Mouse (Mus musculus) monocyte, adult 2 months (primary cell): ENCODE measurements around the gene Ppp1r9b.
A peak's percentile ranks its signal among the peaks of the same experiment; 100 is the strongest.
"Not testable (repeated sequence)": the region's sequence is repeated elsewhere in the genome, so short reads cannot be mapped to it uniquely, and the experiment has no call there.

ENCODE experiments used
- DNase-seq, 2 experiments: peaks; one replicate each; pipeline ENCODE4 v3.0.0; 2022; ENCODE audit warnings: low spot score in 2 of 2, low read depth in 1 of 2

Ppp1r9b gene

GRCm38 (mm10) chr11:94997596-94997995 is 6.8 kb downstream of the Ppp1r9b start:
- DNase-seq: no peak

GRCm38 (mm10) chr11:94998041-94998531 is 7.3 kb downstream of the Ppp1r9b start:
- no peak for DNase-seq

GRCm38 (mm10) chr11:95000128-95000527 is 9.3 kb downstream of the Ppp1r9b start:
- DNase-seq: no peak

- DNase-seq: no peak
These were observed 9.7 kb downstream of the Ppp1r9b start for GRCm38 (mm10) chr11:95000548-95000947.

GRCm38 (mm10) chr11:95001058-95001457 is 10.2 kb downstream of the Ppp1r9b start:
- peak in 1 of 2 experiments; percentile 38 for DNase-seq

- no peak for DNase-seq
These were observed 10.9 kb downstream of the Ppp1r9b start for GRCm38 (mm10) chr11:95001584-95002347.

GRCm38 (mm10) chr11:95002705-95003104 is 11.9 kb downstream of the Ppp1r9b start:
- no peak for DNase-seq

GRCm38 (mm10) chr11:95004136-95004936 is 13.5 kb downstream of the Ppp1r9b start:
- no peak for DNase-seq

GRCm38 (mm10) chr11:95004937-95005198 is 14.0 kb downstream of the Ppp1r9b start:
- no peak for DNase-seq

- no peak for DNase-seq
These were observed 15.2 kb downstream of the Ppp1r9b start for GRCm38 (mm10) chr11:95006038-95006437.

- DNase-seq: peak in 1 of 2 experiments; percentile 58
These were observed 15.8 kb downstream of the Ppp1r9b start for GRCm38 (mm10) chr11:95006525-95007219.

- no peak for DNase-seq
These were observed 16.6 kb downstream of the Ppp1r9b start for GRCm38 (mm10) chr11:95007418-95007817.

GRCm38 (mm10) chr11:95008661-95009628 is 18.1 kb downstream of the Ppp1r9b start:
- DNase-seq: no peak

GRCm38 (mm10) chr11:95009629-95010014 is 18.8 kb downstream of the Ppp1r9b start, which contains the start of gene Samd14:
Gene Samd14, plus strand, starts transcription at chr11:95009879.
- DNase-seq: no peak

- DNase-seq: no peak
These were observed 19.4 kb downstream of the Ppp1r9b start for GRCm38 (mm10) chr11:95010141-95010739.

GRCm38 (mm10) chr11:95010841-95011403 is 20.1 kb downstream of the Ppp1r9b start:
- DNase-seq: not testable (repeated sequence)

- DNase-seq: no peak
These were observed 20.6 kb downstream of the Ppp1r9b start for GRCm38 (mm10) chr11:95011416-95011815.

- DNase-seq: no peak
These were observed 21.2 kb downstream of the Ppp1r9b start for GRCm38 (mm10) chr11:95012075-95012474.

- DNase-seq: no peak
These were observed 21.7 kb downstream of the Ppp1r9b start for GRCm38 (mm10) chr11:95012487-95012886.

- DNase-seq: no peak
These were observed 24.6 kb downstream of the Ppp1r9b start for GRCm38 (mm10) chr11:95015484-95015883.
